Mouse (Mus musculus) granulocyte monocyte progenitor cell, adult 5-6 weeks (primary cell): ENCODE measurements around the gene Ddr2. TPM values are rescaled to one million over a fixed set of nuclear protein-coding genes. Genes with fewer than 3 reads are reported as not detected.

ENCODE experiments used
- ATAC-seq: replicated peaks from 2 replicates; pipeline ENCODE4 v1.8.0; 2016; ENCODE audit warnings: mild to moderate bottlenecking, moderate TSS enrichment, inconsistent platforms; ENCODE audit not compliant: poor library complexity, severe bottlenecking
- total RNA-seq, 2 experiments: library from RNA; stranded (forward) in 1 of 2; stranded (reverse) in 1 of 2; fragments of 200-712, 200-1000 nt in 1 of 2; fragments of >200 nt in 1 of 2; fragmentation: Nextera tagmentation in 1 of 2; gene quantifications; 2 replicates each; pipeline ENCODE4 v1.2.3; 2014 to 2017

Ddr2 gene
- total RNA-seq (2014; fragmentation: Nextera tagmentation) (not detected in 2 replicates), total RNA-seq (2017) (0.05 TPM in 1 of 2 replicates, not detected in the other)

GRCm38 (mm10) chr1:170110516-170111332 is at the start of gene Ddr2:
Gene Ddr2, minus strand, starts transcription at chr1:170110762.
- no peak for ATAC-seq

DNA sequence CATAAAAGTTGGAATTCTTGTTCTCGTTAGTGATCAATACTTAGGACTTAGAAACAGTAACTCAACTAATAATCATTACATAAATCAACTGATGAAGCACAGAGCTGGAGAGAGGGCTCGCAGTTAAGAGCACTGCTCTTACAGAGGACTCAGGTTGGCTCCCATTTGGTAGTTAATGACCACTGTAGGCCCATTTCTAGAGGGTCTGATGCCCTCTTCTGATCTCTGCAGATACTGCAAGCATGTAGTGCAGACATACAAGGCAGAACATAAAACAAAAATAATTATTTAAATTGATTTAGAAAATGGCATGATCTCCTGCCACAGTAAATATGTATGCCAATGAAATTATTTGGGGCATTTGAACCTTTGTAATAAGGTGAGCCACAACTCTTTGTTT is 49.1 kb upstream of the Ddr2 start:
- ATAC-seq, result peak; percentile 37

GRCm38 (mm10) chr1:170155761-170156160 is 45.2 kb upstream of the Ddr2 start:
- no peak for ATAC-seq

DNA sequence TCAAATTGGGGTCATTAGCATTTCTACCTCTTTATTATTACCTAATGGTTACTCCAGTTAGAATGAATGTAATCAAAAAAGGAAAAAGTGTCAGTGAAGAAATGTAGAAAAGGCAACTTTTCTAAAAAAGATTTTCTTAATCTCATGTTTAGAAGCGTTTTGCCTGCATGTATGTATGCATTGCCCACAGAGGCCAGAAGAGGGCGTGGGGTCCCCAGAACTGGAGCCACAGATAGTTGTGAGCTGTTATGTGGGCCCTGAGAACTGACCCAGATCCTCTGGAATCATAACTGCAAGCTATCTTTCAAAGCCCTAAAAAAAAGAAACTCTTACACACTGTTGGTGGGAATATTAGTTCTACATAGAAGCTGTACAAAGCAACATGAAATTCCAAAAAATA is 44.7 kb upstream of the Ddr2 start:
- ATAC-seq, result 0 out of 2 replicates have a peak, but pooled peaks have one; percentile 20

GRCm38 (mm10) chr1:170153986-170154385 is 43.4 kb upstream of the Ddr2 start:
- no peak for ATAC-seq

DNA sequence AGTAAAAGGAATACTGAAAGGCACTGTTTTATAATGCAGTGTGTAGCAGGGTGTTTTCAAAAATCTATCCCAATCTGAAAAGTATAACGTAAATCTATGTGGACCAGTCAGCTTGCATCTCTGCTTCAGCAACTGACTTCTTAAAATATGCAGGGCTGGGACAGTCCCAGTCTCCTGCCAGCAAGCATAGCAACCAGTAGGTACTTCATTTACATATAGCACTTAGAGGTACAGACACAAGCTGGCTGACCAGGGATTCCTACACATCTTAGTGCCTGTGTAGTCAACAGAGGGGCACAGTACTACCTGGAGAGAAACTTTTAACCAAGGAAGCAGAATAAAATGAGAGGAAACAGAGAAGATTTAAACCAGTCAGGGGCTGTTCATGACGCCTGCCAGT is 42.0 kb upstream of the Ddr2 start:
- ATAC-seq, result no peak

DNA sequence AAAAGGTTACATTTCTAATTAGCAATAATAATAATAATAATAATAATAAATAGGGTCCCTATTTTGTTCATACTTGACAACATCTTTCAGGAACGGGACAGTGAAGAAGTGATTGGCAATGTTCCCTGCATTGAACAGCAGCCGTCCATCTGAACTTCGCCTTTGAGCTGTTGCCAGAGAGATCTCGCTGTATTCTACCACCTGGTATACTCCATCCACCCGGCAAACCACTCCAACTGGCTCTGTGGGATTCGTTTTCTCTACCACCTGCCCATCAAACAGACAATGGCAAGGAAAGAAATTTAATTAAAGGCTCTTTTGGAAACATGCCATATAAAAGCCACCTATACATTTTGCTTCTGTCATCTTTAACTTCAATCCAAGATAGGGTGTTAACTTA is 40.3 kb upstream of the Ddr2 start:
- no peak for ATAC-seq

DNA sequence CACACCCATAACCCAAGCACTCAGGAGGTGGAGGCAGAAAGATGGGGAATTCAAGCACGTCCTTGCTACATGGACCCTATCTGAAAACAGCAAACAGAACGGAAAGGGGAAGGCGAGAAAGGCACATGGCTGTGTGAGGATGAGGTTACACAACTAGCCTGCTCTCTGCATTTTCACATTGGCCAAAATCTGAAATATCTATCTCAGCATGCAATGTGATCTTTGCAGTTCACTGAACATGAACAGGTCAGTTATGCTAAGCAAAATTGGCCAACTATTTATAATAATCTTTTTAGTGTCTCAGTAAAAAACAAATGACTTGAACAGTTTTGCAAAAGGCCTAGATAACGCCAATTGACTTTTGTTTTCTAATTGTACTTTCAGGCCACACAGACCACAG is 39.2 kb upstream of the Ddr2 start:
- ATAC-seq, result 0 out of 2 replicates have a peak, but pooled peaks have one; percentile 40

GRCm38 (mm10) chr1:170148536-170148935 is 38.0 kb upstream of the Ddr2 start:
- no peak for ATAC-seq

DNA sequence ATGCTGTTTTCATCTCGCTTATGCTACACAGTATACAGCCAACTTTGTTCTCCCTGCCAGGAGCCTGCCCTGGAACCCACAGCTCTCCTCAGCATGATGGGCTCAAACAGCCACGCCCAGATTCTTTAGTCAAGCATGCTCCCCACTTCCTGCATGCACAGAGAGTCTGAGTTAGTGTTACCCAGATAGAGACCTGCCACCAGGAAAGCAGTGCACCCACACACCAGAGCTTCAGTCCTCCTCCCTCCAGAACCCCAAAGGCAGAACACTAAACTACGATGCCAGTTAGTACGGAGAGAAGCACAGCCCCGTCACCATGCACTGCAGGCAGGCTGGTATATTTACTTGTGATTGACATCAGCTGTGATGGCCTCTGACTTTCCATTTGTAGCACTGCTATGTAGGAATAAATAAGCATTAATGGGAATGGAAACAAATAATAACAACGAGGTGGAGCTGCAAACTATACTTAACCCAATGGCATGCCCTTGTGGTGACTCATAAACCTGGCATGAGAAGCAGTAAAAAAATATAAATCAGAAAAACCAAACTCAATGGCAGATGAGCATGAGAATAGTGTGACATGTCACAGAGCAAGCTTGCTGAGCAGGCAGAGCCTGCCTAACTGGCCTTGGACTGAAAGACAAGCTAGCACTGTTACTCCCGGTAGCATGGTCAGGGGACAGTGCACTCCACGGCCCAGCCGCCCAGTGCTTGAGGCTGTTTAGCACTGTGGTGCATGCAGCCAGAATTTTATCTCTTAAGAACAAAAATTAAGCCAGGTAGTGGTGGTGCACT is 37.3 kb upstream of the Ddr2 start:
- no peak for ATAC-seq

GRCm38 (mm10) chr1:170145606-170146005 is 35.0 kb upstream of the Ddr2 start:
- ATAC-seq, result no peak

DNA sequence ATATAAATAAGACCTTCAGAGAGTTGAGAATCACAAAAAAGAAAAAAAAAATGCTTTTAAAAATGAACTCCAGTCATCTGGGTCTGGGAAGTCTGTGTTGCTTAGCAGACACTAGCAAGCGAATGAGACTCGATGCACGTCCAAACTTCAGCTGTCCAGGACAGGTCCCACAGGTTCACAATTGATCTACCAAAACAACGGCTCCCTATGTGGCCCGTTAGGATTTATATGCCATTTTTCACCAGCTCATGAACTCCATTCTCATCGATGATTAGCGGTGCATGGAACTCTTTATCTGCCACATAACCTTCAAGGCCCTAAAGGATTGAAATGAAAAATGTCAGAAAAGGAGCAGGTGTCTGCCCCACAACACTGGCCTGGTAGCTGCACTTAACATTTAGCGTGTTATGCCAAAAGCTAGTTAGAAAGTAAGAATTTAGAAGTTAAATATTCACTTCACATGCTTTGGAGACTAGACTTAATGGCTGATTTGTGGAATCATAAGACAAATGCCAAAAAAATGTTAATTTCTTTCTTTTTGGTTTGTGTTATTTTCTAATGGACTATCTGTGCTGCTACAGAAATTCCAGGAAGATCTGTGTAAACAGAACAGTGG is 31.8 kb upstream of the Ddr2 start:
- no peak for ATAC-seq

DNA sequence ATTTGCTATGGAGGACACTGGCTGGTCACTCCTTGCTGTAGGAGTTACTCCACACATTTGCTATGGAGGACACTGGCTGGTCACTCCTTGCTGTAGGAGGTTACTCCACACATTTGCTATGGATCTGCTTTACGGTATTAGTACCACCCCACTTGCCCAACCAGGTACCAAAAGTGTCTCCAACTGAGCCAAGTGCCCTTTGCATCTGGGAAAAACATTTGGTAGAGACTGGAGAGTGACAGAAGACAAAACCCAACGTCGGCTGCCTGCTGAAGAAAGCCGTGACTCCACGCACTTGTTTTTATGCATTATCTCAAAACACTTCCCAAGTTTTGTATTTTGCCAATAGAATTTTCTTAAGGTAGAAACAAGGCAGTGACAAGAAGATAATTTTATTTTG is 31.1 kb upstream of the Ddr2 start:
- ATAC-seq, result no peak

- ATAC-seq, result peak; percentile 100
These were observed 25.9 kb upstream of the Ddr2 start for GRCm38 (mm10) chr1:170136351-170137009.

- no peak for ATAC-seq
These were observed 23.7 kb upstream of the Ddr2 start for GRCm38 (mm10) chr1:170134264-170134663.

GRCm38 (mm10) chr1:170130962-170131361 is 20.4 kb upstream of the Ddr2 start:
- no peak for ATAC-seq

GRCm38 (mm10) chr1:170124644-170125043 is 14.1 kb upstream of the Ddr2 start:
- no peak for ATAC-seq

- no peak for ATAC-seq
These were observed 3.1 kb upstream of the Ddr2 start for GRCm38 (mm10) chr1:170113616-170114015.

- no peak for ATAC-seq
These were observed 1.7 kb upstream of the Ddr2 start for GRCm38 (mm10) chr1:170112261-170112660.

DNA sequence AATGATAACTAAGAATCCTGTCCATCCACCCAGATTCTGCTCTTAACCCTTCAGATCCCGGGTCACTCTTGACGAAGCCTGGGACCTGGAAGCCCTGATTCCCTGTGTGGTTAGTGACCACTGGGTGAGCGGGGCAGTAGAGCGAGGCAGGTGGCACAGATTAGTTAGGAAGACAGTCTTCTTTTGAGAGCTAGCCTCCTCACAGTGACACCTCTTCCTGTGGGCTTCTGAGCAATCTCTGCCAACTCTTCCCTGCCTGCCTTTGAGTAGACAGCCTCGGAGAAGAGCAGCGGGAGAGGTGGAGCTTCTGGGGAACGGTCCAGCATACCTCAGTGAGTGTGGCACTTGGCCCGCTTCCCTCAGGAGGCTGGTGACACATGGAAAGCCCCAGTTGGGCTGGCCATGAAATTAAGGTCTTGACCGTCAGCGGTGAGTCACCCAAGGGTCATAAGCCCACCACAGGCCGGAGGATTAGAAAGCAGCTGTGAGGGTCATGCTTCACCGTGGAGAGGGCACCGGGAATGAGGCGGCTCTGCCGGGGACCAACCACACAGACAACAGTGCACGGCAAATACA is 1.2 kb upstream of the Ddr2 start:
- ATAC-seq, result no peak
